Mouse (Mus musculus) intestine, embryonic 14.5 days (tissue): Measurements from ENCODE around the gene Dhx33. TPM values are rescaled to one million over a fixed set of nuclear protein-coding genes. Genes with fewer than 3 reads are reported as not detected.

ENCODE experiments used
- ATAC-seq: fragments of 200-750 bp; cut with Nextera tagmentation; replicated peaks from 2 replicates; pipeline ENCODE4 v1.8.0; 2017; ENCODE audit warnings: low read depth, moderate number of reproducible peaks, moderate TSS enrichment, moderate library complexity; ENCODE audit not compliant: low FRiP score, low TSS enrichment
- DNase-seq: peaks from one replicate; pipeline ENCODE4 v3.0.0-alpha.2; 2018; ENCODE audit warnings: low spot score
- H3K27ac ChIP-seq: fragments of 300-500 bp; sonication (generic); 2 replicates; pipeline ENCODE4 v1.5.1; 2014; ENCODE audit warnings: low read depth, mild to moderate bottlenecking, control low read depth
- H3K27me3 ChIP-seq: fragments of 300-500 bp; sonication (generic); replicated peaks from 2 replicates; pipeline ENCODE4 v1.6.1; 2014; ENCODE audit warnings: low read length, control low read depth; ENCODE audit not compliant: control insufficient read depth, insufficient read depth
- H3K36me3 ChIP-seq: fragments of 300-500 bp; sonication (generic); 2 replicates; pipeline ENCODE4 v1.6.1; 2014; ENCODE audit warnings: low read length, control low read depth; ENCODE audit not compliant: control insufficient read depth, insufficient read depth
- H3K4me1 ChIP-seq: fragments of 300-500 bp; sonication (generic); replicated peaks from 2 replicates; pipeline ENCODE4 v1.6.1; 2014; ENCODE audit warnings: low read length, control low read depth, mixed read lengths; ENCODE audit not compliant: control insufficient read depth, insufficient read depth
- H3K4me2 ChIP-seq: fragments of 300-500 bp; sonication (generic); 2 replicates; pipeline ENCODE4 v1.6.1; 2014; ENCODE audit warnings: low read length
- H3K4me3 ChIP-seq: fragments of 300-500 bp; sonication (generic); 2 replicates; pipeline ENCODE4 v1.5.1; 2014; ENCODE audit warnings: low read depth, low read length, control low read depth, mixed read lengths
- H3K9ac ChIP-seq: fragments of 300-500 bp; sonication (generic); 2 replicates; pipeline ENCODE4 v1.6.1; 2014; ENCODE audit warnings: mild to moderate bottlenecking, low read length
- H3K9me3 ChIP-seq: fragments of 300-500 bp; sonication (generic); 2 replicates; pipeline ENCODE4 v1.6.1; 2016; ENCODE audit warnings: low read length, control low read depth; ENCODE audit not compliant: control insufficient read depth
- WGBS: fragments of 180-500 bp; shearing (Covaris S2); extraction: QIAGEN DNeasy Blood & Tissue Kit; methylation state at CpG from one replicate; pipeline ENCODE4 v1.1.7; 2014; 5-methylcytosine and 5-hydroxymethylcytosine counted together
- polyA plus RNA-seq: library from polyadenylated mRNA; unstranded; fragments of >200 nt; fragmentation: Nextera tagmentation; extraction: Ambion mirVana; gene quantifications from 2 replicates; pipeline ENCODE4 v1.2.1, GENCODE M21; 2014

Gene Dhx33
- 23.0 and 24.4 TPM in 2 replicates for polyA plus RNA-seq

GRCm38 (mm10) chr11:71004316-71004773 lies at the start of gene Dhx33:
Gene Dhx33, minus strand, starts transcription at chr11:71004437.
- peaks cover 12% of the 10 kb centered on the region for H3K4me1 ChIP-seq
- DNase-seq (peak; percentile 99), ATAC-seq (peak; percentile 99)
- WGBS, result under 1% methylated on average over 35 of the region's 35 CpGs
- H3K36me3 ChIP-seq, result peaks cover 36% of the 10 kb centered on the region
- H3K9me3 ChIP-seq, result no peaks in the 10 kb centered on the region
- H3K4me3 ChIP-seq, result peak within 1 kb of the TSS; percentile 92
- no peaks in the 10 kb centered on the region for H3K27me3 ChIP-seq
- H3K27ac ChIP-seq, result peak within 1 kb of the TSS; percentile 59
- H3K9ac ChIP-seq, result peak within 1 kb of the TSS; percentile 65
- H3K4me2 ChIP-seq, result peak within 1 kb of the TSS; percentile 93

GRCm38 (mm10) chr11:71052554-71052953 lies 48.3 kb upstream of the Dhx33 start:
- no peaks in the 10 kb centered on the region for H3K9me3 ChIP-seq
- no peak overlapping the region for H3K4me3 ChIP-seq
- H3K9ac ChIP-seq, result no peak overlapping the region
- H3K4me1 ChIP-seq, result no peaks in the 10 kb centered on the region
- ATAC-seq (no peak), DNase-seq (no peak)
- no peaks in the 10 kb centered on the region for H3K27me3 ChIP-seq
- no peak overlapping the region for H3K4me2 ChIP-seq
- no peak overlapping the region for H3K27ac ChIP-seq
- 0% methylated on average over 1 of the region's 1 CpGs for WGBS
- H3K36me3 ChIP-seq, result no peaks in the 10 kb centered on the region

DNA sequence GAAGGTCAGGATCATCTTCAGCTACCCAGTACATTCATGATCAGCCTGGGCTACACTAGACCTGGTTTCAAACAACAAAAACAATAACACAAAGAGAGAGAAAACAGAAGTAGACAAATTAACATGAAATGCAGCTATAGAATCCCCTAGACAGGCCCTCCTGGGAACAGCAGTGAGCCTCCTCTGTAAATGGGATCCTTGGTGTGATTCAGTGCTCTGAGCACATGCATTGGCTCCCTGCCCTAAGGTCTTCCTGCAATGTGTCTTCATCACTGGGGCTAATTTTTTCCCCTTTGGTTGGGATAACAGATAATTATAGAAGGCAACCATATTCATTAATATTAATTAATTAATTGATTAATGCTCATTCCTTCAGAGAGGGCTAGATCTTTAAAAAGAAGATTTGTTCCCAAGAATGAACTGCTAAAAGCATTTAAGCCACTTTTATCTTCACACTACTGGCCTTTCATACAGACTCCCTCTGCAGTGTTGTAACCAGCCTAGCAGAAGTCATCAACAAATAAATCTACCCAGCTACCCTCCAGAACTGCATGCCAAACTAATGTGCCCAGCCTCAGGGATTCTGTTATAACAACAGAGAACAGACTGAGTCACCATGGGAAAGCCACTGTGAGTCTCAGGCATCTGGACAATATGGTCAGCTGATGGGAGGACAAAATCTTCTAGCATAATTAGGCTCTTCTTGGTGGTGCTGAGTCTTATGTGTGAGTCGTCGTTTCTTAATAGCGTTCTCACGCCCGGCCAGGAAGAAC lies 35.5 kb upstream of the Dhx33 start:
- H3K4me2 ChIP-seq, result no peak overlapping the region
- WGBS, result 95% methylated on average over 5 of the region's 5 CpGs
- ATAC-seq (no peak), DNase-seq (no peak)
- H3K4me1 ChIP-seq, result no peaks in the 10 kb centered on the region
- no peaks in the 10 kb centered on the region for H3K27me3 ChIP-seq
- H3K27ac ChIP-seq, result no peak overlapping the region
- no peaks in the 10 kb centered on the region for H3K36me3 ChIP-seq
- H3K4me3 ChIP-seq, result no peak overlapping the region
- H3K9ac ChIP-seq, result no peak overlapping the region
- H3K9me3 ChIP-seq, result no peaks in the 10 kb centered on the region

DNA sequence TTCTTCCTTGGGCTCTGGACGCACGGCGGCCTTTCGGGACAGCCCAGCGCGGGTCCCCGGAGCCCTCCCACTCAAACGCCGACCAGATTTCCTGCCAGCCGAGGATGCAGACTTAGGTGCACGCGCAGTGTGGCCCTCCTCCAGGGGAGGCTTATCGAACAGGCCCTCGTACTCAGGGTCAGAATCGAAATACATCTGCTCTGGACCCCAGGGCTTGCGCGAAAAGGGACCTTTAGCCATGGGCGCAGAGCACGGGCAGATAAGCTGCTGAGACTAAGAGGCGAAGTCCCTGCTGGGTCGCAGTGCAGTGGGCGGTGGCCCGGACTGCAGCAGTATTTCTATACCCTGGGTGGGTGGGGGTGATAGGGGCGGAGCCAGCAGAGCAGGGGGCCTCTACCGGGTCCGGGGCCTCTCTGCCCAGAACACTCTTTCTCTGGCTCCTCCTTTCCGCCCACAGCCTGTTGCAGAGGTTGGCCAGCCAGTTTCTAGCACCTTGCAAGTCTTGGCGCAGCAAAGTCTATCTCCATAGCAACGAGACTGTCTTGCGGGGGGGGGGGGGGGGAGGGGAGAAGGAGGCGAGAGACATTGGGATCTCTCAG lies 29.0 kb upstream of the Dhx33 start, which contains the start of gene 6330403K07Rik:
Gene 6330403K07Rik (minus strand): TSS at position 351 of the 599 bp plus-strand sequence.
- peak within 1 kb of the TSS; percentile 64 for H3K9ac ChIP-seq
- H3K4me3 ChIP-seq, result peak within 1 kb of the TSS; percentile 62
- under 1% methylated on average over 30 of the region's 31 CpGs for WGBS
- H3K27ac ChIP-seq, result peak within 1 kb of the TSS; percentile 74
- DNase-seq (peak; percentile 90), ATAC-seq (peak; percentile 96)
- H3K4me1 ChIP-seq, result peaks cover 6% of the 10 kb centered on the region; the same call in 1 of the 2 replicates
- no peaks in the 10 kb centered on the region for H3K9me3 ChIP-seq
- peak within 1 kb of the TSS; percentile 75 for H3K4me2 ChIP-seq
- H3K27me3 ChIP-seq, result no peaks in the 10 kb centered on the region
- no peaks in the 10 kb centered on the region for H3K36me3 ChIP-seq

- peaks cover 6% of the 10 kb centered on the region; the same call in 1 of the 2 replicates for H3K4me1 ChIP-seq
- WGBS, result 7% methylated on average over 26 of the region's 26 CpGs
- H3K9me3 ChIP-seq, result no peaks in the 10 kb centered on the region
- ATAC-seq (0 out of 2 replicates have a peak, but pooled peaks have one; percentile 9), DNase-seq (peak; percentile 73)
- peak overlapping the region; percentile 62 for H3K4me3 ChIP-seq
- H3K27me3 ChIP-seq, result no peaks in the 10 kb centered on the region
- H3K4me2 ChIP-seq, result peak overlapping the region; percentile 75
- peaks cover under 1% of the 10 kb centered on the region; the same call in 1 of the 2 replicates for H3K36me3 ChIP-seq
- peak overlapping the region; percentile 74 for H3K27ac ChIP-seq
- H3K9ac ChIP-seq, result peak overlapping the region; percentile 64
These were observed 28.4 kb upstream of the Dhx33 start for GRCm38 (mm10) chr11:71032491-71033162.

DNA sequence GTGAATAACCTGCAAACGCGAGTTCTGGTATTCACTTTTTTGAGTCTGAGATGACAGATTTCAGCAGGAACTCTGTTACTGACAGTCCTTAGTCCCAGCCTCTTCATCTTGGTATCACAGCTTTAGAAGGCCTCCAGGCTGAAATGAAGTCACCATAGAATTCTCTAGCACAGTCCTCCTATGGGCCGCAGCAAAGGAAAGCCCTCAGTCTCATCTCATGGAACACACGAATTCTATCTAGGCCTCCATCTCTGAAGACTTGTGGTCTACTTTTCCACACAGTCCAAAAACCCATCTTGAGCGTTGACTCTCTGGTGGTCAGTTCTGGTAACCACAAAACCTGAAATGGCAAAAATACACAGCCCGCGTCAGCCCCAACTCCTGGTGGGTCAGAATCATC lies 27.8 kb upstream of the Dhx33 start:
- Histone ChIP-seq H3K27me3 (no peaks in the 10 kb centered on the region), H3K27ac (peak overlapping the region; percentile 74; the same call in 1 of the 2 replicates), H3K9ac (peak overlapping the region; percentile 64), H3K36me3 (peaks cover 7% of the 10 kb centered on the region), H3K9me3 (no peaks in the 10 kb centered on the region), H3K4me2 (peak overlapping the region; percentile 75), H3K4me1 (peaks cover 6% of the 10 kb centered on the region; the same call in 1 of the 2 replicates), H3K4me3 (peak overlapping the region; percentile 62)
- DNase-seq, result no peak
- ATAC-seq, result no peak
- 62% methylated on average over 7 of the region's 7 CpGs for WGBS

- DNase-seq (no peak), ATAC-seq (no peak)
- Histone ChIP-seq H3K4me1 (peaks cover 6% of the 10 kb centered on the region; the same call in 1 of the 2 replicates), H3K4me3 (no peak overlapping the region), H3K4me2 (no peak overlapping the region), H3K27me3 (no peaks in the 10 kb centered on the region), H3K9me3 (no peaks in the 10 kb centered on the region), H3K27ac (no peak overlapping the region), H3K9ac (no peak overlapping the region), H3K36me3 (peaks cover 32% of the 10 kb centered on the region)
- 69% methylated on average over 3 of the region's 3 CpGs for WGBS
These were observed 25.3 kb upstream of the Dhx33 start for GRCm38 (mm10) chr11:71029403-71030118.

- H3K36me3 ChIP-seq, result peaks cover 41% of the 10 kb centered on the region
- no peak for ATAC-seq
- no peak overlapping the region for H3K9ac ChIP-seq
- H3K4me3 ChIP-seq, result no peak overlapping the region
- no peak for DNase-seq
- H3K4me2 ChIP-seq, result no peak overlapping the region
- 81% methylated on average over 3 of the region's 3 CpGs for WGBS
- H3K9me3 ChIP-seq, result no peaks in the 10 kb centered on the region
- no peak overlapping the region for H3K27ac ChIP-seq
- H3K27me3 ChIP-seq, result no peaks in the 10 kb centered on the region
- peaks cover 6% of the 10 kb centered on the region; the same call in 1 of the 2 replicates for H3K4me1 ChIP-seq
These were observed 24.0 kb upstream of the Dhx33 start for GRCm38 (mm10) chr11:71028280-71028679.
